Mouse (Mus musculus): ENCODE measurements around the gene Ndufs8. TPM values are rescaled to one million over a fixed set of nuclear protein-coding genes. Genes with fewer than 3 reads are reported as not detected.
A peak's percentile ranks its signal among the peaks of the same experiment; 100 is the strongest.

Ndufs8 gene
- total and polyA plus RNA-seq, 3 experiments: 195 to 248 (median 216) TPM

GRCm38 (mm10) chr19:3942986-3943735, 30.6 kb upstream of the Ndufs8 start:
- in situ Hi-C loops (cut with MboI; ENCODE audit: low pct_ligation_motif_present, low pct_unique_long_range_greater_than_20kb, low sequenced_read_pairs) (loop anchor here (5.0 kb wide), 1 partner anchor 36 kb away; the partner anchor contains the start of gene Tcirg1), dilution Hi-C loops (cut with MboI; ENCODE audit: extremely low pct_ligation_motif_present, extremely low pct_unique_long_range_greater_than_20kb, low sequenced_read_pairs) (no loop called here)
- Histone ChIP-seq H3K4me2 (ENCODE audit: insufficient read depth, low read depth, poor library complexity, severe bottlenecking) (peak overlapping the region; percentile 22; the same call in 1 of the 2 replicates), H3K36me3 (replicated peaks in 1 of 2; ENCODE audit: control insufficient read depth in 1 of 2, insufficient read depth in 1 of 2, low read length in 1 of 2) (peaks cover 31 to 73% of the 10 kb centered on the region in 2 experiments), H3K9ac (ENCODE audit: insufficient read depth, low read depth) (no peak overlapping the region), H3K27me3 (replicated peaks) (no peaks in the 10 kb centered on the region), H3K27ac (ENCODE audit: insufficient read depth, low read depth) (peak overlapping the region; percentile 14; the same call in 1 of the 2 replicates), H3K79me2 (replicated peaks; ENCODE audit: control insufficient read depth, extremely low read depth, insufficient read depth, poor library complexity, severe bottlenecking) (no peaks in the 10 kb centered on the region), H3K9me3 (replicated peaks; ENCODE audit: low read length) (no peaks in the 10 kb centered on the region), H3K4me1 (ENCODE audit: control insufficient read depth in 1 of 2, insufficient read depth in 2 of 2) (peaks cover 20 to 72% of the 10 kb centered on the region in 2 experiments), H3K4me3 (replicated peaks in 1 of 3; ENCODE audit: low read depth in 2 of 3, low read length in 2 of 3, poor library complexity in 1 of 3) (peak overlapping the region in 2 of 3 experiments; percentile 8 to 37)
- no peak for TF ChIP-seq MAFK (IDR thresholded peaks at IDR 0.05; ENCODE audit: insufficient replicate concordance, low read length)
- no peak for TF ChIP-seq POLR2AphosphoS2 (IDR thresholded peaks at IDR 0.05; ENCODE audit: low read depth, low read length)
- no peak for TF ChIP-seq USF2 (conservative IDR thresholded peaks at IDR 0.05; ENCODE audit: low read depth, low read length)
- TF ChIP-seq JUND (conservative IDR thresholded peaks at IDR 0.05; ENCODE audit: low read depth, low read length): no peak
- TF ChIP-seq MXI1 (IDR thresholded peaks at IDR 0.05; ENCODE audit: low read depth, low read length): peak; percentile 87
- no peak for TF ChIP-seq CHD2 (IDR thresholded peaks at IDR 0.05; ENCODE audit: low read length)
- peak; percentile 88 for TF ChIP-seq BHLHE40 (IDR thresholded peaks at IDR 0.05; ENCODE audit: low read depth, low read length)
- no peak for TF ChIP-seq RCOR1 (conservative IDR thresholded peaks at IDR 0.05; ENCODE audit: low read depth, low read length)
- no peak for TF ChIP-seq HCFC1 (IDR thresholded peaks at IDR 0.05; ENCODE audit: low read depth, low read length)
- peak; percentile 47; the same call in 1 of the 2 replicates for TF ChIP-seq IRF4 (IDR thresholded peaks at IDR 0.05; ENCODE audit: low read depth, low read length)
- peak; percentile 60; the same call in 1 of the 2 replicates for TF ChIP-seq POLR2A (IDR thresholded peaks at IDR 0.05; ENCODE audit: low read depth, low read length)
- peak; percentile 47 for TF ChIP-seq SMC3 (IDR thresholded peaks at IDR 0.05; ENCODE audit: low read depth, low read length)
- peak in 1 of 2 experiments; percentile 21; a peak in 1 of 4 replicates for TF ChIP-seq CTCF (conservative IDR thresholded peaks at IDR 0.05 in 1 of 2, IDR thresholded peaks at IDR 0.05 in 1 of 2; ENCODE audit: low read depth in 2 of 2, low read length in 2 of 2)
- no peak for TF ChIP-seq KAT2A (IDR thresholded peaks at IDR 0.05; ENCODE audit: insufficient replicate concordance, low read length)
- TF ChIP-seq TBP (conservative IDR thresholded peaks at IDR 0.05; ENCODE audit: low read depth, low read length): no peak
- TF ChIP-seq ELF1 (IDR thresholded peaks at IDR 0.05; ENCODE audit: low read depth, low read length): peak; percentile 38; the same call in 1 of the 2 replicates
- no peak for TF ChIP-seq NELFE (IDR thresholded peaks at IDR 0.05; ENCODE audit: low read depth, low read length)
- TF ChIP-seq SIN3A (IDR thresholded peaks at IDR 0.05; ENCODE audit: low read length): peak; percentile 75
- TF ChIP-seq ZKSCAN1 (IDR thresholded peaks at IDR 0.05; ENCODE audit: borderline replicate concordance, low read depth, low read length): no peak
- TF ChIP-seq GABPA (IDR thresholded peaks at IDR 0.05; ENCODE audit: insufficient replicate concordance, low read depth, low read length): no peak
- TF ChIP-seq UBTF (IDR thresholded peaks at IDR 0.05; ENCODE audit: low read depth, low read length): no peak
- TF ChIP-seq RAD21 (IDR thresholded peaks at IDR 0.05; ENCODE audit: low read depth, low read length): peak; percentile 14
- no peak for TF ChIP-seq EP300 (IDR thresholded peaks at IDR 0.05; ENCODE audit: low read length)
- TF ChIP-seq MAX (IDR thresholded peaks at IDR 0.05; ENCODE audit: low read length): peak; percentile 90
- no peak for TF ChIP-seq CHD1 (IDR thresholded peaks at IDR 0.05; ENCODE audit: low read depth, low read length)
- peak; percentile 89 for TF ChIP-seq MYC (IDR thresholded peaks at IDR 0.05; ENCODE audit: low read depth, low read length)
- TF ChIP-seq MEF2A (IDR thresholded peaks at IDR 0.05; ENCODE audit: borderline replicate concordance, low read depth, low read length): peak; percentile 30; the same call in 1 of the 2 replicates
- no peak for TF ChIP-seq E2F4 (IDR thresholded peaks at IDR 0.05; ENCODE audit: insufficient replicate concordance, low read depth, low read length)
- no peak for TF ChIP-seq ZC3H11A (IDR thresholded peaks at IDR 0.05; ENCODE audit: low read depth, low read length)
- no peak for TF ChIP-seq MAZ (IDR thresholded peaks at IDR 0.05; ENCODE audit: low read depth, low read length)
- TF ChIP-seq ETS1 (conservative IDR thresholded peaks at IDR 0.05; ENCODE audit: low read depth, low read length): no peak; the same call in 1 of the 2 replicates
- TF ChIP-seq PAX5 (IDR thresholded peaks at IDR 0.05; ENCODE audit: low read length): no peak
- TF ChIP-seq ZNF384 (IDR thresholded peaks at IDR 0.05; ENCODE audit: low read depth, low read length): no peak
- peak; percentile 61 for TF ChIP-seq NRF1 (IDR thresholded peaks at IDR 0.05; ENCODE audit: low read depth, low read length)
- TF ChIP-seq TCF12 (IDR thresholded peaks at IDR 0.05; ENCODE audit: low read depth, low read length): peak; percentile 62; the same call in 1 of the 2 replicates
- no peak for TF ChIP-seq USF1 (IDR thresholded peaks at IDR 0.05; ENCODE audit: low read depth, low read length)
- no peak for TF ChIP-seq ZMIZ1 (IDR thresholded peaks at IDR 0.05; ENCODE audit: low read depth, low read length)
- TF ChIP-seq JUN (IDR thresholded peaks at IDR 0.05; ENCODE audit: insufficient read depth, low read depth, low read length): no peak
- peak; percentile 86 for DNase-seq (ENCODE audit: extremely low read depth)

Measured in CH12.LX (cell line).